Mouse (Mus musculus) liver, embryonic 15.5 days (tissue): ENCODE measurements around the gene Tekt4. TPM values are rescaled to one million over a fixed set of nuclear protein-coding genes. Genes with fewer than 3 reads are reported as not detected.

Experiments
- ATAC-seq: fragments of 200-750 bp; cut with Nextera tagmentation; 2 replicates; pipeline ENCODE4 v1.8.0; 2017; ENCODE audit warnings: moderate number of reproducible peaks, mild to moderate bottlenecking, moderate library complexity; ENCODE audit not compliant: insufficient read depth
- H3K27ac ChIP-seq: fragments of 300-500 bp; sonication (generic); replicated peaks from 2 replicates; pipeline ENCODE4 v1.5.1; 2015; ENCODE audit warnings: mild to moderate bottlenecking, inconsistent platforms
- H3K27me3 ChIP-seq: fragments of 300-500 bp; sonication (generic); 2 replicates; pipeline ENCODE4 v1.6.1; 2015; ENCODE audit warnings: mild to moderate bottlenecking, inconsistent platforms
- H3K36me3 ChIP-seq: fragments of 300-500 bp; sonication (generic); replicated peaks from 2 replicates; pipeline ENCODE4 v1.6.1; 2015; ENCODE audit warnings: moderate library complexity, mild to moderate bottlenecking, inconsistent platforms
- H3K4me1 ChIP-seq: fragments of 300-500 bp; sonication (generic); replicated peaks from 2 replicates; pipeline ENCODE4 v1.6.1; 2015; ENCODE audit warnings: inconsistent platforms
- H3K4me2 ChIP-seq: fragments of 300-500 bp; sonication (generic); 2 replicates; pipeline ENCODE4 v1.6.1; 2015; ENCODE audit warnings: moderate library complexity, mild to moderate bottlenecking, inconsistent platforms
- H3K4me3 ChIP-seq: fragments of 300-500 bp; sonication (generic); replicated peaks from 2 replicates; pipeline ENCODE4 v1.5.1; 2015; ENCODE audit warnings: mild to moderate bottlenecking, inconsistent platforms
- H3K9ac ChIP-seq: fragments of 300-500 bp; sonication (generic); 2 replicates; pipeline ENCODE4 v1.6.1; 2015; ENCODE audit warnings: moderate library complexity, mild to moderate bottlenecking, inconsistent platforms
- H3K9me3 ChIP-seq: fragments of 300-500 bp; sonication (generic); replicated peaks from 2 replicates; pipeline ENCODE4 v1.6.1; 2016; ENCODE audit warnings: inconsistent platforms
- WGBS: fragments of 180-500 bp; shearing (Covaris S2); methylation state at CpG from one replicate; pipeline ENCODE4 v1.1.7; 2015; ENCODE audit warnings: mixed read lengths; ENCODE audit not compliant: insufficient replicate concordance; 5-methylcytosine and 5-hydroxymethylcytosine counted together
- polyA plus RNA-seq: library from polyadenylated mRNA; unstranded; fragments of >200 nt; fragmentation: Nextera tagmentation; extraction: Ambion mirVana; gene quantifications from 2 replicates; pipeline ENCODE4 v1.2.1, GENCODE M21; 2015

Tekt4 gene
- polyA plus RNA-seq, 1 experiment from 2014 or later, result not detected

DNA sequence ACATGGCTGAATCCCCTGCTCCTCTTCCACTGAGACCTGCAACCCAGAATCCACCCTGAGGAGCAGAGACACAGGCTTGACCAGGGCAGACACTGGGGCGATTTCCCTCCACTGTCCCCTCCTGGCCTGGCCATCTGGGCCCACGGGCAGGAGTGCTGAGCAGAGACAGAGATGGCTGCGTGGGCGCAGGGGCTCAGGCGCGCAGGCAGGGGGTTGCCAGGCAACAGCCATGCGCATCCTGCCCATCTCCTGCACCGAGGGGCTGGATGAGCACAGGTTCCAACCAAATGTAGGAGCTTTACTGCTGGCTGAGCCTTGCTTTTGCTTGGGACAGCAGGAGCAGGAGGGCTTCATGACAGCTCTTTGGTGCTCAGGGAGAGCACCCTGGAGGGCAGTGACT, 2.1 kb downstream of the Tekt4 start:
- H3K9ac ChIP-seq, result no peak overlapping the region
- no peaks in the 10 kb centered on the region for H3K9me3 ChIP-seq
- H3K27me3 ChIP-seq, result no peaks in the 10 kb centered on the region
- no peak for ATAC-seq
- no peak overlapping the region for H3K4me2 ChIP-seq
- H3K27ac ChIP-seq, result no peak overlapping the region
- no peak overlapping the region for H3K4me3 ChIP-seq
- H3K4me1 ChIP-seq, result no peaks in the 10 kb centered on the region
- no peaks in the 10 kb centered on the region for H3K36me3 ChIP-seq
- WGBS, result 38% methylated on average over 8 of the region's 8 CpGs

DNA sequence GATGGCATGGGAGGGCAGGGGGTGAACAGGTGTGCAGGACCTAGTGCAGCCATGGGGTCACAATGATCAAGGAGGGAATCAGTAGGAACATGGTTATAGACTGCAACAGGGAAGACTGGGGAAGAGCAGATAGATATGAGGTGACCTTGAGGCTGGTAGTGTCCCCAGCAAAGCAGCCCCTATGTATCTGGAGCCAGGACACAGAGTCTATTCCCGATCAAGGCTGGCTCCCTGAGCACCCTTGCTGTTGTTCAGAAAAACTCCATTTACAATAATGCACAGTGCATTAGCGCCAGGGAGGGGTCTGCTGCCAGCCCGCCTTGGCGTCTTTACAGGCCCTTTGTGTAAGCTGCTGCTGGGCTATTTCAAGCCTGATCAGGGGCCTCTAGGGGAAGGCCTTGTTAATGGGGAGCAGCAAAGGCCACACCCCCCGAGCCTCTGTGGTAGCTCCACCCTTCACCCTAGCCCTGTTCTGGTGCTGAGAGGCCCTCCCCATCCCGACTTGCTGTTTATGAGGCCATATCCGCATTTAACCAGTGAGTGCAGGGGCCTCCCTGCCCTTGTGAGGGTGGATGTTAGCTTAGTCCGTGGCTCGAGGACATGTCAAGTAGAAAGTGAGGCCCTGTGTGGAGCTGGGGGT, 7.9 kb downstream of the Tekt4 start:
- H3K4me2 ChIP-seq, result no peak overlapping the region
- H3K9ac ChIP-seq, result no peak overlapping the region
- H3K9me3 ChIP-seq, result no peaks in the 10 kb centered on the region
- peaks cover 5% of the 10 kb centered on the region; the same call in 1 of the 2 replicates for H3K4me1 ChIP-seq
- H3K27ac ChIP-seq, result no peak overlapping the region
- no peak for ATAC-seq
- WGBS, result 22% methylated on average over 9 of the region's 9 CpGs
- no peak overlapping the region for H3K4me3 ChIP-seq
- no peaks in the 10 kb centered on the region for H3K36me3 ChIP-seq
- no peaks in the 10 kb centered on the region for H3K27me3 ChIP-seq

DNA sequence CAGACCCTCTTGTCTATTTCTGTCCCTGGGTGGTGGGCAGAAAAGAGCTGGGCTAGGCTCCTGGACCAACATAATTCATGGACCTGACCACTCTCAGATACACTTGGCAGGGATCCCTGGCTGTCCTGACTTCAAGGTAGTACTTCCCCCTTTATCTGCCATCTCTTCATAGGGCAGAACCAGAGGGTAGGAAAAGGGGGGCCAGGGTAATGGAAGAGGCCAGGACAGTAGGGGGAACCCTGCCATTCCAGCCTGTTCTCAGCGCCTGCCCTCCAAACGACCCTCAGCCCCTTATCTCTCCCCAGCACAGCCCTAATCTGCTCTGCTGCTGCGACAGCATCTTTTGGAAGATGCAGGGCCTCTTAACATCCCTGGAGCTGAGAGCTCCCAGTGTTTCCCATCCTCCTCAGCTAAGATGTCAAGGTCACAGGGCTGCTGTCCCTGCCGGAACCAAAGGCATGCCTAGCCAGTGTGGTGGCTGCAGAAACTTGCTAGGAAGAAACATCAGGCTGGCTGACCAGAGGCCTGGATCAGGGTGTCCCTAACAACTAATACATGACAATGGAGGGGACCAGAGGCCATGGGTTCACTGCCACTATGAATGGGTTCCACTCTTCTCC, 9.0 kb downstream of the Tekt4 start:
- Histone ChIP-seq H3K27ac (no peak overlapping the region), H3K27me3 (no peaks in the 10 kb centered on the region), H3K4me3 (no peak overlapping the region), H3K4me1 (peaks cover 5% of the 10 kb centered on the region; the same call in 1 of the 2 replicates), H3K36me3 (no peaks in the 10 kb centered on the region), H3K4me2 (no peak overlapping the region), H3K9me3 (no peaks in the 10 kb centered on the region), H3K9ac (no peak overlapping the region)
- no peak for ATAC-seq
- 28% methylated on average over 4 of the region's 4 CpGs for WGBS

DNA sequence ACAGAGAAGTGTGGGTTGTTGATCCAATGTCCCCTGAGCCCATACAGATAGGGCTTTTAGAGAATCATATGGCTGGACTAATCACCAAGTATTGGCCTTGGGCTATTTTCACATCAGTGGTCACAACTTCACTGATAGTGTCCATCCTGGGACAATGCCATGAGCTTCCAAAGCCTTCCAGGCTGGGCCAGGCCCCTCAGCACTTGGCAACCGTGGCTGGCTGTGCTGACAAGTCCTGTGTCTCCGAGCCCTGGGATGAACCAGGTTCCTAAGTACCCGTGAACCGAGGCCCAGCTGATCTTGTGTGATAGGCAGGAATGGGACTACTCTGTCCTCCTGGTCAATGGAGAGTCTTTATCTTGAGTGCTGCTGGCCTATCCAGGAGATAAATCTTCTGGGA, 9.7 kb downstream of the Tekt4 start:
- Histone ChIP-seq H3K9me3 (no peaks in the 10 kb centered on the region), H3K27ac (no peak overlapping the region), H3K9ac (no peak overlapping the region), H3K4me1 (peaks cover 5% of the 10 kb centered on the region; the same call in 1 of the 2 replicates), H3K4me2 (no peak overlapping the region), H3K36me3 (no peaks in the 10 kb centered on the region), H3K4me3 (no peak overlapping the region), H3K27me3 (no peaks in the 10 kb centered on the region)
- 66% methylated on average over 4 of the region's 4 CpGs for WGBS
- ATAC-seq, result no peak

DNA sequence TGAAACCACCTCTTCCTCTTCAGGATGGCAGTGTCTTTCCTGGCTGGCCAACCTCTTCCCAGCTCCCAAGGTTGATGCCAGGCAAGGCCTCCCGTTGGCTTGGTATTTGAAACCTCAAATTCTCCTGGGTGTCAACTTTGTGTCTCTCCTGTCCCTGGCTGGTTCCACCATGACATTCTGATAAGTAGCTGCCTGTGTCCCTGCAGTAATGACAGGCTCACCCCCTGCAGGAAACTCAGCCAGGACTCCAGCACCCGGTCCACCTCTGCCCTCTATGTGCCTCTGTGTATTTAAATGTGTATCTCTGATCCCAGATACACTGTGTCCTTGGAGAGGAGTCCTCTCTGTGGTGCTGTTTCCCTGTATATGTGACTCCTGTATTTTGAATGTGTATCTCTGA, 11.8 kb downstream of the Tekt4 start:
- 56% methylated on average over 2 of the region's 2 CpGs for WGBS
- Histone ChIP-seq H3K9me3 (no peaks in the 10 kb centered on the region), H3K27ac (no peak overlapping the region), H3K9ac (no peak overlapping the region), H3K4me1 (peaks cover 5% of the 10 kb centered on the region; the same call in 1 of the 2 replicates), H3K4me3 (no peak overlapping the region), H3K36me3 (no peaks in the 10 kb centered on the region), H3K27me3 (no peaks in the 10 kb centered on the region), H3K4me2 (no peak overlapping the region)
- no peak for ATAC-seq

DNA sequence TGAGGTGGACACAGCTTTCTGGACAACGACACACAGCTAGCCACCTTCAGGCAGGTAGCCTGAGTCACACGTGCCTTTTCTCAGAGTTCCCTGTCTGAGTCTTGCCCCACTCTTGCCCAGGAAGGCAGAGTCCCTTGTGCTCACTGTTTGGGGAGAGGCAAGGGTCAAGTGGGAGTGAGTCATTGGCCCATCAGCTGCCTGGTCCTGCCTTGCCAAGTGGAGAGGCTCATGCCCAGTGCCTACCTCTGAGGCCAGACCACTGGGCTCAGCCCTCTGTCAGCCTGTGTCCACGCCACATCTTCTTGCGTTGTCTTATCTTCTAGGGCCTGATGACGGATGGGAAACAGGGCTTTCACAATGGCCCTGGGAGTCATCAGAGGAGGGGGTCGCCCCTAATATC, 13.4 kb downstream of the Tekt4 start:
- no peak overlapping the region for H3K9ac ChIP-seq
- no peak overlapping the region for H3K27ac ChIP-seq
- ATAC-seq, result no peak
- H3K9me3 ChIP-seq, result no peaks in the 10 kb centered on the region
- no peak overlapping the region for H3K4me2 ChIP-seq
- WGBS, result 37% methylated on average over 6 of the region's 6 CpGs
- peaks cover 6% of the 10 kb centered on the region; the same call in 1 of the 2 replicates for H3K27me3 ChIP-seq
- H3K4me1 ChIP-seq, result peaks cover 9% of the 10 kb centered on the region; the same call in 1 of the 2 replicates
- no peaks in the 10 kb centered on the region for H3K36me3 ChIP-seq
- no peak overlapping the region for H3K4me3 ChIP-seq

DNA sequence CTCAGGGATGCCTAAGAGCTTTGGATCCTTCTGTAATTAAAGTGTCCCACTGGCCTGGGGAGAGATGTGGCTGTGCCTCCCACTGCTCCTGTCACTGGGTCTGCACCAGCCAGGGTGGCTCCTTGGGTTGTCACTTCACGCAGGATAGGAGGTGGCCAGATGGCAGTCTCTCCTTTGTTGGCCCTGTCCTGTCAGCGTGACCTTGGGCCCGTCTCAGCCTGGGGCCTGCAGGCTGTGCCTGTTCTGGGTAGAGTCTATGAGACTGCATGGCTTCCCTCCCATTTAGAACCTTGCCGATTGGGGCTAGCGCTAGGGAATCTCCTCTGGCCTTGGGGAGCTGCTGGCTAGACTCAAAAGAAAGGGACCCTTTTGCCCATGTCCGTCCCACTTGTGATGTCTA, 13.9 kb downstream of the Tekt4 start:
- H3K27ac ChIP-seq, result no peak overlapping the region
- no peak overlapping the region for H3K4me2 ChIP-seq
- H3K27me3 ChIP-seq, result peaks cover 6% of the 10 kb centered on the region; the same call in 1 of the 2 replicates
- no peaks in the 10 kb centered on the region for H3K9me3 ChIP-seq
- no peak for ATAC-seq
- no peak overlapping the region for H3K9ac ChIP-seq
- H3K36me3 ChIP-seq, result no peaks in the 10 kb centered on the region
- WGBS, result 53% methylated on average over 6 of the region's 6 CpGs
- peaks cover 8% of the 10 kb centered on the region; the same call in 1 of the 2 replicates for H3K4me1 ChIP-seq
- H3K4me3 ChIP-seq, result no peak overlapping the region

DNA sequence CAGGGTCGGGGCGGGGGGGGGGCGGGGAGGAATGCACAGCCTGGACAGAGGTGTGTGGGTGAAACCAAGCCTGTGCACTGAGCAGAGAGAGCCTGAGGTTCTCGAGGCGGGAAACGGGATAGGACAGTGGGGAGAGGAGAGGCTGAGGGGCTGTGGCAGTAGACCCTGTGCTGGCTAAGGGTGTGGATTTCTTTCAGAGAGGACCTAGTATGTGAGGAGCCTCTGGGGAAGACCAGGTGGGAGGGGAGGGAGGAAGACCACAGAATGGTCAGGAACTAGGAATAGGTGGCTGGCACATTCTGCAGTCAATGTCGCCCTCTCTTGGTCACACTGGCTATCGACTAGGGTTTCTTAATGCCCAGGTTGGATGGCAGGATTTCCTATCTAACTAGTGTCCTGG, 15.4 kb downstream of the Tekt4 start:
- Histone ChIP-seq H3K27ac (no peak overlapping the region), H3K4me1 (peaks cover 13% of the 10 kb centered on the region), H3K9ac (no peak overlapping the region), H3K4me2 (no peak overlapping the region), H3K9me3 (no peaks in the 10 kb centered on the region), H3K4me3 (no peak overlapping the region), H3K36me3 (no peaks in the 10 kb centered on the region), H3K27me3 (peaks cover 8% of the 10 kb centered on the region)
- ATAC-seq, result no peak
- WGBS, result 26% methylated on average over 8 of the region's 8 CpGs

DNA sequence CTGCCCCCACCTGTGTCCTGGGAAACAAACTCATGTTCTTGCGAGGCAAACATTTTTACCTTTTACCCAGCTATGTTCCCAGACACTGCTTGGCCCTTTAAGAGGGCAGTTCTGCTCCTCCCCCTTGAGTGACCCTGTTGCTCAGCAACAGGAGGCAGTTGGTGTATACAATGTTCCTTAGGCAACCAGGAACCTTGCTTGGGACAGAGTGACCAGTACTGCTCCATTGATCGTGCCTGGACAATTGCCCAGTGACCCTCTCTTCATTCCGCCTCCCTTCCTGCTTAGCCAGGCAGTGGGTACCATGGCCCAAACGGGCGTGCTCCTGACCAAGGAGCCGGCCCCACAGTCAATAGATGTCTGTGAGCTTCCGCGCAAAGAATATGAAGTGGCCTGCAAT, 17.0 kb downstream of the Tekt4 start:
- H3K4me2 ChIP-seq, result peak overlapping the region; percentile 50
- peak; percentile 53 for ATAC-seq
- 37% methylated on average over 8 of the region's 8 CpGs for WGBS
- no peaks in the 10 kb centered on the region for H3K9me3 ChIP-seq
- H3K27ac ChIP-seq, result no peak overlapping the region
- H3K27me3 ChIP-seq, result peaks cover 21% of the 10 kb centered on the region
- no peak overlapping the region for H3K9ac ChIP-seq
- no peaks in the 10 kb centered on the region for H3K36me3 ChIP-seq
- no peak overlapping the region; the same call in 1 of the 2 replicates for H3K4me3 ChIP-seq
- H3K4me1 ChIP-seq, result peaks cover 16% of the 10 kb centered on the region

DNA sequence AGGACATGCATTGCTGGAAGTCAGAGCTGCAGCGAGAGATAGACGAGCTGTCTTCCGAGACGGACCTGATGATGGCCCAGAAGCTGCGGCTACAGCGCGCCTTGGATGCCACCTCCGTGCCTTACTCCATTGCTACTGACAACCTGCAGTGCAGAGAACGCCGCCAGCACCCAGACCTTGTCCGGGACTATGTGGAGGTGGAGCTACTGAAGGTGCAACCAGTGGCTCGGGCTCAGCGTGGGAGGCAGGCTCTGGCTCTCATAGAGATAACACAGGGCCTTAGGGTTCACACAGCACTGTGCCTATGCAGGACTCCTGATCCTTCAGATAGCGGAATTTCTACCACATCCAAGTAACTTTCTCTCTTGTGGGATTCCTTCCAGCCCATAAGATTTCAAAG, 17.6 kb downstream of the Tekt4 start:
- peak; percentile 57 for ATAC-seq
- Histone ChIP-seq H3K4me1 (peaks cover 16% of the 10 kb centered on the region), H3K9ac (no peak overlapping the region), H3K27ac (no peak overlapping the region), H3K4me2 (peak overlapping the region; percentile 50), H3K9me3 (no peaks in the 10 kb centered on the region), H3K4me3 (no peak overlapping the region; the same call in 1 of the 2 replicates), H3K27me3 (peaks cover 26% of the 10 kb centered on the region), H3K36me3 (no peaks in the 10 kb centered on the region)
- 38% methylated on average over 14 of the region's 14 CpGs for WGBS

DNA sequence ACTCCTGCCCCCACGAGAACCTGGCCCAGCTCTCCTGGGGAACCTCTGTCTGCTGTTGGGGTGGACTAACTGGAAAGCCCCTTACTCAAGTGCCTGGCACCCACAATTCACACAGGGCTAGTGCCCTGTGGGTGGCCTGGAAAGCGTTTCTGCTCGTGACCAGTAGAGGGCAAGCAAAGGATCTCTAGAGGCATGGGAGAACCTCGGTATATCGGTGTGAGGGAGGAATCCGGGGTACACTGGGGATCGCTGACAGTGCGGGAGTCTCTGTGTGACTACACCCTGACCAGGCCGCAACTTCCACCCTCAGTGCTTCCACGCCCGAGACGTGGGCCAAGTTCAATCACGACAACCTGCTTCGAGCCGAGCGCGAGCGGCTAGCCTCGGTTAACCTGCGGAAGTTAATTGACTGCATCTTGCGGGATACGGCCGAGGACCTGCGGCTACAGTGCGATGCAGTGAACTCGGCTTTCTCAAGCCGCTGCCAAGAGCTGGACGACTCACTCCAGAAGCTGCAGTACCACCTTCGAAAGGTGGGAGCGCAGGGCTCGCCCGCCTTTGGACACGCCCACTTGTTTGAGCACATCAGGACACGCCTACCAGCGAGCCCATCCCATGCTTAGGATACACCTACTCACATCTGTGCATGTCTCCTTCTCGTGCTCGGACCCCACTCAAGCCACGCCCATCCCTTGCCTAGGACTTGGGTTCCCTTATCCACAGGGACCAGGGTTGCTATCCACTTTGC, 20.1 kb downstream of the Tekt4 start:
- peak overlapping the region; percentile 41 for H3K4me3 ChIP-seq
- no peak overlapping the region for H3K27ac ChIP-seq
- no peak; the same call in 1 of the 2 replicates for ATAC-seq
- H3K9me3 ChIP-seq, result no peaks in the 10 kb centered on the region
- no peak overlapping the region for H3K9ac ChIP-seq
- no peaks in the 10 kb centered on the region for H3K36me3 ChIP-seq
- H3K27me3 ChIP-seq, result peaks cover 35% of the 10 kb centered on the region
- H3K4me1 ChIP-seq, result peaks cover 16% of the 10 kb centered on the region
- WGBS, result 1% methylated on average over 38 of the region's 38 CpGs
- peak overlapping the region; percentile 70 for H3K4me2 ChIP-seq
